Mouse (Mus musculus) heart, postnatal 0 days (tissue): ENCODE results near the gene Aldh3a1. TPM values are rescaled to one million over a fixed set of nuclear protein-coding genes. Genes with fewer than 3 reads are reported as not detected.
A peak's percentile ranks its signal among the peaks of the same experiment; 100 is the strongest.

ENCODE experiments used
- ATAC-seq: fragments of 200-750 bp; cut with Nextera tagmentation; 2 replicates; pipeline ENCODE4 v1.8.0; 2017; ENCODE audit warnings: low read depth, moderate number of reproducible peaks, moderate library complexity; ENCODE audit not compliant: insufficient read depth
- DNase-seq: peaks from one replicate; pipeline ENCODE4 v3.0.0-alpha.2; 2016; ENCODE audit warnings: low spot score
- H3K27ac ChIP-seq: fragments of 300-500 bp; sonication (generic); 2 replicates; pipeline ENCODE4 v1.5.1; 2014; ENCODE audit warnings: low read depth, mild to moderate bottlenecking
- H3K27me3 ChIP-seq: fragments of 300-500 bp; sonication (generic); 2 replicates; pipeline ENCODE4 v1.6.1; 2014; ENCODE audit warnings: low read length, mixed read lengths; ENCODE audit not compliant: control insufficient read depth, insufficient read depth
- H3K36me3 ChIP-seq: fragments of 300-500 bp; sonication (generic); replicated peaks from 2 replicates; pipeline ENCODE4 v1.6.1; 2014; ENCODE audit warnings: low read length, mixed read lengths; ENCODE audit not compliant: control insufficient read depth, insufficient read depth
- H3K4me1 ChIP-seq: fragments of 300-500 bp; sonication (generic); 2 replicates; pipeline ENCODE4 v1.6.1; 2014; ENCODE audit warnings: antibody characterized with exemption; ENCODE audit not compliant: control insufficient read depth, insufficient read depth
- H3K4me2 ChIP-seq: fragments of 300-500 bp; sonication (generic); 2 replicates; pipeline ENCODE4 v1.6.1; 2014; ENCODE audit warnings: low read depth, mild to moderate bottlenecking, low read length, moderate library complexity
- H3K4me3 ChIP-seq: fragments of 300-500 bp; sonication (generic); 2 replicates; pipeline ENCODE4 v1.5.1; 2014; ENCODE audit warnings: low read depth, low read length
- H3K9ac ChIP-seq: fragments of 300-500 bp; sonication (generic); replicated peaks from 2 replicates; pipeline ENCODE4 v1.6.1; 2014; ENCODE audit warnings: low read depth, low read length, mixed read lengths
- H3K9me3 ChIP-seq: fragments of 300-500 bp; sonication (generic); replicated peaks from 2 replicates; pipeline ENCODE4 v1.6.1; 2016; ENCODE audit warnings: low read length; ENCODE audit not compliant: control insufficient read depth
- CTCF ChIP-seq: IDR thresholded peaks from 2 replicates; pipeline ENCODE4 v1.5.1; 2016; ENCODE audit warnings: antibody characterized with exemption, control low read depth, low read depth
- EP300 ChIP-seq: IDR thresholded peaks from 2 replicates; pipeline ENCODE4 v1.6.1; 2016; ENCODE audit warnings: antibody characterized with exemption, low read depth
- WGBS: fragments of 180-500 bp; shearing (Covaris S2); extraction: QIAGEN DNeasy Blood & Tissue Kit; methylation state at CpG from one replicate; pipeline ENCODE4 v1.1.7; 2014; 5-methylcytosine and 5-hydroxymethylcytosine counted together
- polyA plus RNA-seq: library from polyadenylated mRNA; unstranded; fragments of >200 nt; fragmentation: Nextera tagmentation; extraction: Ambion mirVana; gene quantifications from 2 replicates; pipeline ENCODE4 v1.2.1, GENCODE M21; 2015
- total RNA-seq: library from RNA; depleted of rRNA; stranded (reverse); fragments of >200 nt; gene quantifications from 2 replicates; pipeline ENCODE4 v1.2.3, GENCODE M21; 2014; ENCODE audit warnings: low replicate concordance; rRNA removed

Aldh3a1 gene
- total RNA-seq (0.19 TPM in 1 of 2 replicates, not detected in the other), polyA plus RNA-seq (0.42 and 0.56 TPM in 2 replicates)

DNA sequence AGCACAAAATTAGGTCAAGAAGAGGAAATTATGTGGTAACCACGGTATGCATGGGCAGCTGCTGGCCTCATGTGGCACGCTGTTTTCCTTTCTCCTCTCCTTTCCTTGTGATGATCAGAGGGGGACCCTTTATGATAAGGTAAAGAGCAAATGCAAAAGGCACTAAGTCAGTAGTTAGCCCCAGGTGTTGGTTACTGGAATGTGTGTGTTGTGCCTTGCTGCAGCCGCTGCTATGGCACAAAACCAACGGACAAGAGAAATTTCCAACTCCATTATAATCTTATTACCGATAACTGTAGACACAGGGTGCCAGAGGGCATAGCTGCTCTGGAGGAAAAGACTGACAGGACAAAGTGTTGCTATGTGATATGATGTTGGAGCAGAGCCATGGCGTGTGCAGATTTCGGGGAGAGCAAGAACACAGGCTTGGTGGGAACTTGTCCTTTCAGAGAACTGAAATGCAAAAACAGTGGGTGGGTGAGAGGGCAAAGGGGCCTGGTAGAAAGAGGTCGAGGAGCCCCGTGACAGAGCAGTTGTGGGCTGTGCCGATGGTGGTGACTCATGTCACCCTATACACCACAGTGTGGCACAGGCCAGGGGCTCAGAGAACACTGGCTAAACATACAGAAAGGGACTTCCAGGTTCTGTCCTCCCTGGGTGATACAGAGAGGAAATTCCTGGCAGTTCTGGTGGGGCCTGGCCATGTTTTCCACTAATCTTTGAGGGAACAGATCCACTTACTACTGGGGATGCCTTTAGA is at the start of gene Aldh3a1:
Aldh3a1 (plus strand) TSS at position 51 of the 760 bp plus-strand sequence.
- Histone ChIP-seq H3K36me3 (no peaks in the 10 kb centered on the region), H3K4me1 (peaks cover 11% of the 10 kb centered on the region), H3K27ac (peak within 1 kb of the TSS; percentile 61), H3K4me2 (no peak within 1 kb of the TSS; the same call in 1 of the 2 replicates), H3K9ac (no peak within 1 kb of the TSS), H3K4me3 (no peak within 1 kb of the TSS), H3K9me3 (no peaks in the 10 kb centered on the region), H3K27me3 (peaks cover 23% of the 10 kb centered on the region)
- WGBS, result 25% methylated on average over 10 of the region's 10 CpGs
- ATAC-seq (peak; percentile 73), DNase-seq (peak; percentile 70)
- no peak for TF ChIP-seq EP300
- no peak for TF ChIP-seq CTCF

GRCm38 (mm10) chr11:61158141-61158540 is 49.2 kb upstream of the Aldh3a1 start:
- H3K4me1 ChIP-seq, result no peaks in the 10 kb centered on the region; the same call in 1 of the 2 replicates
- H3K4me2 ChIP-seq, result no peak overlapping the region
- no peak overlapping the region for H3K9ac ChIP-seq
- DNase-seq (no peak), ATAC-seq (no peak)
- no peak overlapping the region for H3K27ac ChIP-seq
- no peaks in the 10 kb centered on the region for H3K9me3 ChIP-seq
- TF ChIP-seq EP300 (no peak), CTCF (no peak)
- H3K4me3 ChIP-seq, result no peak overlapping the region
- 73% methylated on average over 3 of the region's 3 CpGs for whole genome bisulfite sequencing
- peaks cover 100% of the 10 kb centered on the region for H3K36me3 ChIP-seq
- H3K27me3 ChIP-seq, result no peaks in the 10 kb centered on the region

GRCm38 (mm10) chr11:61159796-61160732 is 47.3 kb upstream of the Aldh3a1 start:
- Histone ChIP-seq H3K9me3 (no peaks in the 10 kb centered on the region), H3K4me2 (no peak overlapping the region), H3K27me3 (no peaks in the 10 kb centered on the region), H3K4me1 (no peaks in the 10 kb centered on the region; the same call in 1 of the 2 replicates), H3K27ac (no peak overlapping the region), H3K9ac (no peak overlapping the region), H3K4me3 (no peak overlapping the region), H3K36me3 (peaks cover 100% of the 10 kb centered on the region)
- TF ChIP-seq EP300 (no peak), CTCF (no peak)
- DNase-seq, result no peak
- WGBS, result 66% methylated on average over 11 of the region's 11 CpGs
- no peak for ATAC-seq

GRCm38 (mm10) chr11:61161121-61161520 is 46.2 kb upstream of the Aldh3a1 start:
- Histone ChIP-seq H3K4me1 (no peaks in the 10 kb centered on the region), H3K4me2 (no peak overlapping the region), H3K9me3 (no peaks in the 10 kb centered on the region), H3K4me3 (no peak overlapping the region), H3K9ac (no peak overlapping the region), H3K27ac (no peak overlapping the region), H3K27me3 (no peaks in the 10 kb centered on the region), H3K36me3 (peaks cover 100% of the 10 kb centered on the region)
- TF ChIP-seq CTCF (no peak), EP300 (no peak)
- WGBS, result 93% methylated on average over 13 of the region's 13 CpGs
- ATAC-seq, result no peak
- DNase-seq, result no peak

- H3K27ac ChIP-seq, result no peak overlapping the region
- H3K9me3 ChIP-seq, result no peaks in the 10 kb centered on the region
- H3K4me2 ChIP-seq, result no peak overlapping the region
- WGBS, result 93% methylated on average over 14 of the region's 14 CpGs
- no peak for TF ChIP-seq CTCF
- no peak for TF ChIP-seq EP300
- no peaks in the 10 kb centered on the region for H3K27me3 ChIP-seq
- DNase-seq, result no peak
- no peaks in the 10 kb centered on the region for H3K4me1 ChIP-seq
- ATAC-seq, result no peak
- H3K9ac ChIP-seq, result no peak overlapping the region
- no peak overlapping the region for H3K4me3 ChIP-seq
- H3K36me3 ChIP-seq, result peaks cover 99% of the 10 kb centered on the region
Observed at GRCm38 (mm10) chr11:61162776-61163175, 44.6 kb upstream of the Aldh3a1 start.
